Mouse (Mus musculus) thymus, adult 2 months (tissue): Measurements from ENCODE around the gene Plxna4. TPM values are rescaled to one million over a fixed set of nuclear protein-coding genes. Genes with fewer than 3 reads are reported as not detected.

Experiments used
- DNase-seq: peaks from one replicate; pipeline ENCODE4 v3.0.0; 2021
- H3K27ac ChIP-seq: fragments of 200-500 bp; 2 replicates; pipeline ENCODE4 v1.5.1; 2012; ENCODE audit warnings: low read length, control low read depth; ENCODE audit not compliant: control insufficient read depth, insufficient read depth
- H3K27me3 ChIP-seq: fragments of 200-500 bp; 2 replicates; pipeline ENCODE4 v1.6.1; 2012; ENCODE audit warnings: mild to moderate bottlenecking, low read length, moderate library complexity, mixed read lengths; ENCODE audit not compliant: control insufficient read depth, insufficient read depth
- H3K36me3 ChIP-seq: fragments of 200-500 bp; 2 replicates; pipeline ENCODE4 v1.6.1; 2012; ENCODE audit warnings: mild to moderate bottlenecking, low read length, moderate library complexity; ENCODE audit not compliant: control insufficient read depth, insufficient read depth
- H3K4me1 ChIP-seq: fragments of 200-500 bp; replicated peaks from 2 replicates; pipeline ENCODE4 v1.6.1; 2012; ENCODE audit warnings: low read length; ENCODE audit not compliant: control insufficient read depth, insufficient read depth
- H3K4me3 ChIP-seq: fragments of 200-500 bp; 2 replicates; pipeline ENCODE4 v1.5.1; 2012; ENCODE audit warnings: mild to moderate bottlenecking, low read length, control low read depth, moderate library complexity; ENCODE audit not compliant: control insufficient read depth, insufficient read depth
- CTCF ChIP-seq: fragments of 200-500 bp; IDR thresholded peaks from 2 replicates; pipeline ENCODE4 v1.5.1; 2012; ENCODE audit warnings: mild to moderate bottlenecking, control low read depth, low read length, moderate library complexity, borderline replicate concordance; ENCODE audit not compliant: control insufficient read depth, poor library complexity, insufficient read depth; ENCODE audit errors: extremely low read depth
- POLR2A ChIP-seq: fragments of 200-500 bp; IDR thresholded peaks from 2 replicates; pipeline ENCODE4 v1.6.1; 2012; ENCODE audit warnings: mild to moderate bottlenecking, low read length, control low read depth, moderate library complexity; ENCODE audit not compliant: control insufficient read depth, poor library complexity, insufficient read depth; ENCODE audit errors: extremely low read depth
- WGBS: fragments of 180-500 bp; shearing (Covaris S2); methylation state at CpG from one replicate; pipeline ENCODE4 v1.1.7; 2018; 5-methylcytosine and 5-hydroxymethylcytosine counted together
- polyA plus RNA-seq: library from polyadenylated mRNA; depleted of rRNA; stranded (reverse); fragments of >200 nt; gene quantifications from 2 replicates; pipeline ENCODE4 v1.2.3, GENCODE M21; 2012

Gene Plxna4
- polyA plus RNA-seq, 1 experiment = 0.66 TPM

DNA sequence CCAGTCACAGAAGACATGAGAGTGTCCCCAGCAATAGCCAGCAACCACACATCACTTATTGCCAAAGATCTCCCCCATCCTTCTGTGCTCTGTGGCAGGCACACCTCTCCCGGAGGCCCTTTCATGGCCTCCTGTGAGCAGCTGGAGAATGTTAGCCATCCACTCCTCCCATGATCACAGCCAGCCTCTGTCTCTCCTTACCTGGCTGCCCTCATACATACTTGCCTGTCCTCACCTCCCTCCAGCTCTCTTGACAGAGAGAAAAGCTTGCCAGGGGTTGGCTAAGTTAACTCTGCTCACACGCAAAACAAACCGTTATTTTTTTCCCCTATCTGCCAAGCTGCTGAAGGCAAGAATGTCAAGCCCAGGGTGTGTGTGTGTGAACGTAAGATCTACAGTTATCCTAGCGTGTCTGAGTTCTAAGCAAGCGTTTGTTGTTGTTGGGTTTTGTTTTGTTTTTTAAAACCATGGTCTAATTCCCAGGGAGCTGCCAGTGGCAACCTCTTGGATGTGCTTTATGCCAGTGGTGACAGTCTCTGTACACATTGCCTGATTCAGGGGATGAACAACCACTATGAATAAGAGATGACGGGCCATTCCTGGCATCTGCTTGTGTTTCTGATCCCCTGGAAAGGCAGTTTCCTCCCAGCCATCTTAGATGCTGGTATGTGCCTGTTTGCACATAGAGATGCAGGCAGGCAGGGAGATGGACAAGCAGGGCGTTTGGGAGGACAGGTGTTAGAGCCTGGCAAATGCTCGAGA, 257.8 kb downstream of the Plxna4 start:
- no peak for TF ChIP-seq CTCF
- no peak for TF ChIP-seq POLR2A
- H3K36me3 ChIP-seq = no peaks in the 10 kb centered on the region
- WGBS = 86% methylated on average over 9 of the region's 9 CpGs
- H3K27ac ChIP-seq = no peak overlapping the region
- no peaks in the 10 kb centered on the region for H3K27me3 ChIP-seq
- no peak overlapping the region for H3K4me3 ChIP-seq
- DNase-seq = no peak
- no peaks in the 10 kb centered on the region for H3K4me1 ChIP-seq

DNA sequence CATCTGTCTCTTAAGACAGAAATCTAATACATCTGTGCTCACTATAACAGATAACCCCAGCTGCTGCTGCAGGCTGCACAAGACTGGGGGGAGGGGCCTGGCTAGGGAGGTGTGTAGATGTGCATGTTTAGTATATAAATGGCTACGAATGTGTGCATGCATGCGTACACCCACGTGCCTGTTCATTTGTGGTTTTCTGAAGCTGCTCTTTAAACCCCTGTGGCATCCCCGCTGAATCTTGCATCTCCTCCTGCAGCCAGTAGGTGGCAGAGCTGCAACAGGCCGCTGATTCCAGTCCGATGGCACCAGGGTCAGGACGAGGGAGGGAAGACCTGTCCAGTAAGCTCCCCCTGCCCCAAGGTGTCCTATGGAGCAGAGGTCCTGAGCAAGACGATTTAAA, 260.0 kb downstream of the Plxna4 start:
- Histone ChIP-seq H3K27me3 (no peaks in the 10 kb centered on the region), H3K36me3 (no peaks in the 10 kb centered on the region), H3K4me3 (no peak overlapping the region), H3K27ac (no peak overlapping the region), H3K4me1 (no peaks in the 10 kb centered on the region)
- WGBS = 3% methylated on average over 8 of the region's 8 CpGs
- DNase-seq = peak; percentile 64
- no peak for TF ChIP-seq POLR2A
- peak; percentile 82 for TF ChIP-seq CTCF

DNA sequence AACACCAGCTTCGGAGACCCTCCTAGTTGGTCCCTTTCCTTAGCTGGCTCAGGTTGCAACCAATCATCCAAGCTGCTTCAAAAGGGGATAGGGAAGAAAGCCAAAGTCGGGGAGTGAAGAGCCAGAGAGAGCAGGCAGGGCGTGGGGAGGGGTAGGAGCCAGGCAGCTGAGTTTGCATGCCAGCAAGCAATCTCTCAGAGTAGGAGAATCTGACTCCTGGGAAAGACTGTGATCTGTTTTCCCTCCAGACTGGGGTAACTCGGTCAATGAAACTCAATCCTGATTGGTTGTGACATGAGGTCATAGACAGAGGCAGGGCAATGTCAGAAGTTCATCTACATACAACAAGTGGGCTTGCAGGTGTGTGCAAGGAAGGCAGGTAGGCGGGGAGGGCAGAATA, 260.8 kb downstream of the Plxna4 start:
- 55% methylated on average over 5 of the region's 5 CpGs for WGBS
- no peak overlapping the region for H3K4me3 ChIP-seq
- no peak for TF ChIP-seq CTCF
- no peak for TF ChIP-seq POLR2A
- H3K27ac ChIP-seq = no peak overlapping the region
- DNase-seq = no peak
- no peaks in the 10 kb centered on the region for H3K27me3 ChIP-seq
- no peaks in the 10 kb centered on the region for H3K4me1 ChIP-seq
- H3K36me3 ChIP-seq = no peaks in the 10 kb centered on the region

GRCm38 (mm10) chr6:32326406-32326805, 261.6 kb downstream of the Plxna4 start:
- H3K4me3 ChIP-seq = no peak overlapping the region
- H3K27me3 ChIP-seq = no peaks in the 10 kb centered on the region
- no peak for DNase-seq
- no peak overlapping the region for H3K27ac ChIP-seq
- H3K4me1 ChIP-seq = no peaks in the 10 kb centered on the region
- TF ChIP-seq POLR2A (no peak), CTCF (no peak)
- WGBS = 97% methylated on average over 5 of the region's 5 CpGs
- H3K36me3 ChIP-seq = no peaks in the 10 kb centered on the region

GRCm38 (mm10) chr6:32325851-32326250, 262.1 kb downstream of the Plxna4 start:
- 86% methylated on average over 7 of the region's 7 CpGs for WGBS
- Histone ChIP-seq H3K36me3 (no peaks in the 10 kb centered on the region), H3K27ac (no peak overlapping the region), H3K27me3 (no peaks in the 10 kb centered on the region), H3K4me1 (no peaks in the 10 kb centered on the region), H3K4me3 (no peak overlapping the region)
- no peak for DNase-seq
- TF ChIP-seq CTCF (no peak), POLR2A (no peak)

- Histone ChIP-seq H3K4me1 (no peaks in the 10 kb centered on the region), H3K27ac (no peak overlapping the region), H3K36me3 (no peaks in the 10 kb centered on the region), H3K4me3 (no peak overlapping the region), H3K27me3 (no peaks in the 10 kb centered on the region)
- no peak for TF ChIP-seq CTCF
- no peak for TF ChIP-seq POLR2A
- 90% methylated on average over 3 of the region's 3 CpGs for WGBS
- DNase-seq = no peak
Observed at GRCm38 (mm10) chr6:32321187-32321586, 266.8 kb downstream of the Plxna4 start.
